Mouse (Mus musculus): ENCODE measurements at regions not wholly inside any gene's neighbourhood (a gene's known extent, or its start where the extent isn't known, plus 50 kb on each side); places are given as distances from the start of the nearest gene placed in this dataset.

DNA sequence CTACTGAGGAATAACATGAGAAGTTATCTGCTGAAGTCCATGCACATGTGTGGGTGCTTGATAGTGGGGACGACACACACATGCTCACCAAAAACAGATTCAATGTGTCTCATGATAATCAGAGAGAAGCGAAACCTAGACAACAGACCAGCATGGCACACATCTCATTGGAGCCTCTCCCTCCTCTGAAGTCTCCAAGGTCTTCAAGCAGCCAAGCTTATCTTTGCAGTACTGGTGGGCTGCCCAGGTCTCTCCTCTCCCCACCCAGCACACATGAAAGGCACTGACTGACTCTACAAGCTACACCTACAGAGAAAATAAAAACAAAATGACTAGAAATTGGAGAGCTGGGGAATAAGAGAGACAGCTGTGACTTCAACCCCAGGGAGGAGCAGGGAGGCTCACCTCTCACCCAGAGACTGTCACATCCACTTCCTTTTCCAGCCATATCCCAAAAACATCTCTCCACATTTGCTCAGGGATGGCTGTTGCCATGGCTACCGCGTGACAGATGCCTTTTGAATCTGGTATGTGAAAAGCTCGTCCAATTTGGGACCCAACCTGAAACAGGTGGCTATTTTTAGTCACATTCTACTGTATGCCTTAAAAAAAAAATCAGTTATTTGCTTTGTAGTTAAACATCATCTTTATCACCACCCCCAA is 62.7 kb upstream of the Lclat1 start:
- intact Hi-C loops (cut with DNase I; ENCODE audit: low total_unique reads), result no loop called here

GRCm38 (mm10) chr17:73046985-73047384 is 60.8 kb upstream of the Lclat1 start:
- intact Hi-C loops (cut with DNase I; ENCODE audit: low total_unique reads), result no loop called here

More for the DNA sequence above, 62.7 kb upstream of the Lclat1 start:
- no peak for DNase-seq

GRCm38 (mm10) chr17:73048164-73048563 is 59.6 kb upstream of the Lclat1 start:
- no peak for DNase-seq
- intact Hi-C loops (cut with DNase I; ENCODE audit: low total_unique reads), result no loop called here

More at GRCm38 (mm10) chr17:73046985-73047384, 60.8 kb upstream of the Lclat1 start:
- no peak for DNase-seq

DNA sequence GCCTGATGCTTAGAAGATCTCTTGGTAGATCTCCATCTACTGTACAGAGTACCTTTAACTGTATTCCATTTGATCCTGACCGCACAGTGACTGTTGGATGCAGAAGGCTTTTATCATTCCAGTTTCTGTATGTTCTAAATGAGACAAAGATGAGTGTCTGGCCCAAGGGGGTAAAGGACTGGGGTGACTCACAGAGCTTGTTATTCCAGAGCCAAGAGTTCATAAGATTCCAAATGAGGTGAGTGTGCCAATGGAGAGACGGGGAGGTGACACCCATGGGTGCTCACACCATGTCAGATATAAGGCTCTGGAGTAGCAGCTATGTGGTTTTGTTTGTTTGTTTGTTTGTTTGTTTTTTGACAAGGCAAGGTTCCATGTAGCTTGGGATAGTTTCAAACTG is 54.8 kb upstream of the Lclat1 start:
- DNase-seq, result no peak

DNA sequence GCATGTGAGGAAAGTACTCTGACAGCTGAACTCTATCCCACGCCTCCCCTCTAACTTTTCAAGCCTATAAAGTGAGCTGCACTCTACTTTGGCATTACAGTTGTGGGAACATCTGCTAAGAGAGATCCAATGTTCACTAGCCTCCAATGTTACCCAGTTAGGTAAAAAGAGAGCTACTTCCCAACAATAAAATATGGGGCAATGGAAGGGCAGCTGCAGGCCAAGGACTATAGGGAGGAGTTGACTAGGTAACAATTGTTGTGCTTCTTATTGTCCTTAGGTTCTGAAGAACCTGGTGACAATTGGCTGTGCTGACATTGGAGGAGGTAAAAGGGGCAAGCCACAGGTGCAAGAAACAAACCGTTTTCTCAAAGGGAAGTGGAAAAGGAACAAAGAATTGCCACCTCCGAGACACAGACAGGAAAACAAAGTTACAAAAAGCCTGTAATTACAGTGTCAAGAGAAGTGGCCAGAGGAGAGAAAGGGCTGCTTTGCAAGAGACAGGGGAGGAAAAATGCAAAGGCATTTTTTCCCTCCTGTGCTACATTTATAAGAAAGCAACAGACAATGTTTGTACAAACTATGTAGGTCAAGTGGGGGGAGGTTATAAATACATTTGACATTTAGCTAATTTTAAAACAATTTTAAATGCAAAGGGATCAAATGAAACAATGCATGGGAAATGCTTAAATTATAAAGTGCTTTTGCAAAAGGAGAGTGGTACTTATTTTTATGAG is 54.1 kb upstream of the Lclat1 start:
- intact Hi-C loops (cut with DNase I; ENCODE audit: low total_unique reads), result no loop called here
- DNase-seq, result no peak

More for the DNA sequence above, 54.8 kb upstream of the Lclat1 start:
- intact Hi-C loops (cut with DNase I; ENCODE audit: low total_unique reads), result no loop called here

- DNase-seq, result no peak
Measured at GRCm38 (mm10) chr17:73054226-73054625, 53.6 kb upstream of the Lclat1 start.

DNA sequence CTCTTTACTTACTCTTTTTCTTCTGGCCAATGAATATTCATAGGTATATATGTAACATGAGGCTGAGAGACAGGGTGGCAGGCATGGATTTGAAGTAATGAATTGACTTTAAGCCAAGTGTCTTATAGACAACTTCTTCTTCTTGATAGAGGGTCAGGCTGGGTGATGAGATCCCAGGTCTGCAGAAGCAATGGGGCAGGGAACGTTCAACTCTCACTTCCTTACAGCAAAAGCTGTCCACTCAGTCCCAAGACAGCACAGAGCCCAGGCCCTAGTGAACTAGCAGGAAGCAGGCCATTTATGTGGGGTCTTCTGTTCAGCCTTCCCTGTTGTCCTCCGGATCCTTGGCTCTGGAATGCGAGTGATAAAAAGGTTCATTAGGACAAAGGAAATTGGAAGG is 52.6 kb upstream of the Lclat1 start:
- DNase-seq, result no peak
- intact Hi-C loops (cut with DNase I; ENCODE audit: low total_unique reads), result no loop called here

More at GRCm38 (mm10) chr17:73054226-73054625, 53.6 kb upstream of the Lclat1 start:
- intact Hi-C loops (cut with DNase I; ENCODE audit: low total_unique reads), result no loop called here

- DNase-seq, result no peak
- intact Hi-C loops (cut with DNase I; ENCODE audit: low total_unique reads), result no loop called here
Measured at GRCm38 (mm10) chr17:73055611-73056010, 52.2 kb upstream of the Lclat1 start.

GRCm38 (mm10) chr17:73056616-73057015 is 51.2 kb upstream of the Lclat1 start:
- intact Hi-C loops (cut with DNase I; ENCODE audit: low total_unique reads), result no loop called here
- no peak for DNase-seq

All from gastrocnemius, postnatal 14 days (tissue).